Mouse (Mus musculus) CD4-positive helper T cell, adult 2 months (primary cell): ENCODE results near the gene Snph.
A peak's percentile ranks its signal among the peaks of the same experiment; 100 is the strongest.

Source experiments
- DNase-seq: peaks from one replicate; pipeline ENCODE4 v3.0.0-alpha.2; 2012; ENCODE audit warnings: low read depth, missing footprints, low spot score

The Snph gene

DNA sequence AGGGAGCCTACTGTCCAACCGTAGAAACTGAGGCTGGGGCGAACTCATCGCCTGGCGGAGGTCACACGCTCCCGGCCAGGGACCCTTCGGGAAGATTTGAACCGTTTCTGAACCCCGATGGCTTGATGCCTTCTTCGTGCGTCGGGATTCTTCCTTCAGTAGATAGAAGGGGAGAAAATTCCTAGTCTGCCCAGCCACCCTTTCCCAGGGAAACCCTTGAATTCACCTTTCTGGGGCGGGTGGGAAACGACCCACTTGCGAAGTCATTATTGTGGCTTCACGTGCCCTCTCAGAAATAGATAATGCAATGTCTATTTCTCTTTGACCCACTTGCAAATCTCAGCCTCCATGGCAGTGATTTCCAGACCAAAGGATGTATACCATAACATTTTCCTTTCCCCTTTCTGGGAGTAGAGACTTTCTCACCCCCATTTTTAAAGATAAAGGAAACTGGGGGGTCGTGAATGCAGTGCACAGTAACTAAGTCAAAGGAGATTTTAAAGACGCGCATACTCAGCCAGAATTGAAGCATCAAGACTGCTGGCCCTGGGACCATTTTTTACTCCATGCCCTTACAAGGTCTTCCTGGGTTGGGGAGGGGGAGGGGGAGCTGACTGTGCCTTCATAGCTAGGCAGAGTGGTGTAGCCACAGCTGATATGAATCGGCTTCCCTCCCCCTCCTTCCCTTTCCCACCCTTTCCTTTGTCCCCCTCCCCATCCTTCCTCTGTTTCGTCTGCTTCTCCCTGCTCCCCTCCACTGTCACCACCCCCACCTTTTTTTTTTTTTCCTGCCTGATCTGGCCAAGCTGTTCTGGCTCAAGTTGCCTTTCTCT lies 89.1 kb downstream of the Snph start:
- DNase-seq: peak; percentile 78

GRCm38 (mm10) chr2:151542323-151543062 lies 89.9 kb downstream of the Snph start, which contains the start of gene Fkbp1a:
Gene Fkbp1a (plus strand): TSS chr2:151542483.
- DNase-seq: peak; percentile 94
